Mouse (Mus musculus) midbrain, postnatal 0 days (tissue): ENCODE data around the gene Sh3pxd2b. TPM values are rescaled to one million over a fixed set of nuclear protein-coding genes. Genes with fewer than 3 reads are reported as not detected.

Experiments
- ATAC-seq: fragments of 200-750 bp; cut with Nextera tagmentation; 2 replicates; pipeline ENCODE4 v1.8.0; 2017; ENCODE audit warnings: moderate number of reproducible peaks, mild to moderate bottlenecking, moderate TSS enrichment, moderate library complexity; ENCODE audit not compliant: low FRiP score
- DNase-seq: peaks from one replicate; pipeline ENCODE4 v3.0.0-alpha.2; 2015; ENCODE audit warnings: low spot score
- H3K27ac ChIP-seq: fragments of 300-500 bp; sonication (generic); 2 replicates; pipeline ENCODE4 v1.5.1; 2014; ENCODE audit warnings: low read depth, mild to moderate bottlenecking, low read length, mixed read lengths
- H3K27me3 ChIP-seq: fragments of 300-500 bp; sonication (generic); 2 replicates; pipeline ENCODE4 v1.6.1; 2014; ENCODE audit warnings: low read length, control low read depth, mixed read lengths; ENCODE audit not compliant: insufficient read depth
- H3K36me3 ChIP-seq: fragments of 300-500 bp; sonication (generic); 2 replicates; pipeline ENCODE4 v1.6.1; 2014; ENCODE audit warnings: low read length, control low read depth, mixed read lengths; ENCODE audit not compliant: insufficient read depth
- H3K4me1 ChIP-seq: fragments of 300-500 bp; sonication (generic); 2 replicates; pipeline ENCODE4 v1.6.1; 2014; ENCODE audit warnings: mild to moderate bottlenecking, control low read depth, antibody characterized with exemption, low read length, mixed read lengths; ENCODE audit not compliant: insufficient read depth
- H3K4me2 ChIP-seq: fragments of 300-500 bp; sonication (generic); 2 replicates; pipeline ENCODE4 v1.6.1; 2014; ENCODE audit warnings: low read depth, mild to moderate bottlenecking, low read length, mixed read lengths; ENCODE audit not compliant: poor library complexity, severe bottlenecking
- H3K4me3 ChIP-seq: fragments of 300-500 bp; sonication (generic); 2 replicates; pipeline ENCODE4 v1.5.1; 2014; ENCODE audit warnings: low read depth, mild to moderate bottlenecking, low read length, moderate library complexity
- H3K9ac ChIP-seq: fragments of 300-500 bp; sonication (generic); replicated peaks from 2 replicates; pipeline ENCODE4 v1.6.1; 2014; ENCODE audit warnings: mild to moderate bottlenecking, low read length, moderate library complexity, mixed read lengths; ENCODE audit not compliant: poor library complexity, severe bottlenecking
- H3K9me3 ChIP-seq: fragments of 300-500 bp; sonication (generic); 2 replicates; pipeline ENCODE4 v1.6.1; 2016; ENCODE audit warnings: low read length, control low read depth
- CTCF ChIP-seq: IDR thresholded peaks from 2 replicates; pipeline ENCODE4 v1.5.1; 2016; ENCODE audit warnings: antibody characterized with exemption, mild to moderate bottlenecking
- WGBS: fragments of 180-500 bp; shearing (Covaris S2); extraction: QIAGEN DNeasy Blood & Tissue Kit; methylation state at CpG from one replicate; pipeline ENCODE4 v1.1.7; 2014; 5-methylcytosine and 5-hydroxymethylcytosine counted together
- polyA plus RNA-seq: library from polyadenylated mRNA; unstranded; fragments of >200 nt; fragmentation: Nextera tagmentation; extraction: Ambion mirVana; gene quantifications from 2 replicates; pipeline ENCODE4 v1.2.1, GENCODE M21; 2015
- total RNA-seq: library from RNA; depleted of rRNA; stranded (reverse); fragments of >200 nt; gene quantifications from 2 replicates; pipeline ENCODE4 v1.2.3, GENCODE M21; 2014

Sh3pxd2b gene
- total and polyA plus RNA-seq, 2 experiments from 2014 or later = 8.7 to 47.5 TPM

GRCm38 (mm10) chr11:32435410-32436060, 87.9 kb downstream of the Sh3pxd2b start:
- no peak overlapping the region for H3K4me2 ChIP-seq
- no peaks in the 10 kb centered on the region for H3K27me3 ChIP-seq
- no peaks in the 10 kb centered on the region for H3K9me3 ChIP-seq
- WGBS = 77% methylated on average over 6 of the region's 6 CpGs
- DNase-seq (peak; percentile 27), ATAC-seq (no peak)
- H3K9ac ChIP-seq = no peak overlapping the region
- no peak overlapping the region for H3K27ac ChIP-seq
- no peak overlapping the region for H3K4me3 ChIP-seq
- H3K4me1 ChIP-seq = no peaks in the 10 kb centered on the region
- no peak for TF ChIP-seq CTCF
- H3K36me3 ChIP-seq = no peaks in the 10 kb centered on the region

GRCm38 (mm10) chr11:32442576-32442975, 95.0 kb downstream of the Sh3pxd2b start:
- Histone ChIP-seq H3K27ac (no peak overlapping the region), H3K4me3 (no peak overlapping the region), H3K9me3 (no peaks in the 10 kb centered on the region), H3K9ac (no peak overlapping the region), H3K4me2 (no peak overlapping the region), H3K4me1 (no peaks in the 10 kb centered on the region), H3K27me3 (no peaks in the 10 kb centered on the region), H3K36me3 (no peaks in the 10 kb centered on the region)
- ATAC-seq (no peak), DNase-seq (no peak)
- WGBS = 81% methylated on average over 3 of the region's 3 CpGs
- no peak for TF ChIP-seq CTCF

GRCm38 (mm10) chr11:32444266-32444665, 96.6 kb downstream of the Sh3pxd2b start:
- no peak for TF ChIP-seq CTCF
- no peak for ATAC-seq

GRCm38 (mm10) chr11:32445135-32445534, 97.5 kb downstream of the Sh3pxd2b start:
- no peaks in the 10 kb centered on the region for H3K27me3 ChIP-seq
- H3K4me3 ChIP-seq = no peak overlapping the region
- no peak overlapping the region for H3K27ac ChIP-seq
- TF ChIP-seq CTCF = no peak
- H3K4me2 ChIP-seq = no peak overlapping the region
- H3K9me3 ChIP-seq = no peaks in the 10 kb centered on the region
- no peak for DNase-seq
- H3K9ac ChIP-seq = no peak overlapping the region
- WGBS = 80% methylated on average over 1 of the region's 1 CpGs
- ATAC-seq = no peak
- H3K36me3 ChIP-seq = no peaks in the 10 kb centered on the region
- no peaks in the 10 kb centered on the region for H3K4me1 ChIP-seq

More at GRCm38 (mm10) chr11:32444266-32444665, 96.6 kb downstream of the Sh3pxd2b start:
- no peaks in the 10 kb centered on the region for H3K9me3 ChIP-seq
- no peak overlapping the region for H3K4me3 ChIP-seq
- 8% methylated on average over 1 of the region's 1 CpGs for WGBS
- H3K36me3 ChIP-seq = no peaks in the 10 kb centered on the region
- H3K27ac ChIP-seq = no peak overlapping the region
- H3K4me1 ChIP-seq = no peaks in the 10 kb centered on the region
- H3K27me3 ChIP-seq = no peaks in the 10 kb centered on the region
- no peak for DNase-seq
- no peak overlapping the region for H3K9ac ChIP-seq
- H3K4me2 ChIP-seq = no peak overlapping the region

GRCm38 (mm10) chr11:32445637-32446226, 98.1 kb downstream of the Sh3pxd2b start:
- Histone ChIP-seq H3K4me2 (no peak overlapping the region), H3K27me3 (no peaks in the 10 kb centered on the region), H3K9ac (no peak overlapping the region), H3K4me3 (no peak overlapping the region), H3K36me3 (no peaks in the 10 kb centered on the region), H3K27ac (no peak overlapping the region), H3K9me3 (no peaks in the 10 kb centered on the region), H3K4me1 (no peaks in the 10 kb centered on the region)
- WGBS = 87% methylated on average over 6 of the region's 6 CpGs
- no peak for ATAC-seq
- DNase-seq = no peak
- no peak for TF ChIP-seq CTCF

GRCm38 (mm10) chr11:32450216-32450615, 102.6 kb downstream of the Sh3pxd2b start:
- no peaks in the 10 kb centered on the region for H3K36me3 ChIP-seq
- TF ChIP-seq CTCF = peak; percentile 74
- H3K9me3 ChIP-seq = no peaks in the 10 kb centered on the region
- no peak overlapping the region for H3K27ac ChIP-seq
- no peak overlapping the region for H3K9ac ChIP-seq
- no peaks in the 10 kb centered on the region for H3K27me3 ChIP-seq
- WGBS = 0% methylated on average over 1 of the region's 1 CpGs
- ATAC-seq (no peak), DNase-seq (peak; percentile 55)
- H3K4me1 ChIP-seq = no peaks in the 10 kb centered on the region
- no peak overlapping the region for H3K4me2 ChIP-seq
- no peak overlapping the region for H3K4me3 ChIP-seq
